1 mouse cellular context compared by ENCODE assay signal in genomic region chrX:48343461-48343952, GRCm38 (mm10).
TF ChIP-seq lines count a peak whose summit lies in the region.

No protein-coding gene starts in this region.

TF ChIP-seq in CH12.LX, 34 proteins besides CTCF, POLR2A, EP300 and RAD21 (continued from another document):
- TF ChIP-seq MEF2A (IDR thresholded peaks at IDR 0.05; ENCODE audit: borderline replicate concordance, low read depth, low read length) (0 out of 2 replicates have a peak, but pooled peaks have one; percentile 8), MAZ (IDR thresholded peaks at IDR 0.05; ENCODE audit: low read depth, low read length) (peak; percentile 100), TBP (conservative IDR thresholded peaks at IDR 0.05; ENCODE audit: low read depth, low read length) (no peak)
